Mouse (Mus musculus) kidney, postnatal 0 days (tissue): ENCODE results near the gene Mertk. TPM values are rescaled to one million over a fixed set of nuclear protein-coding genes. Genes with fewer than 3 reads are reported as not detected.

Experiments
- ATAC-seq: fragments of 200-750 bp; cut with Nextera tagmentation; replicated peaks from 2 replicates; pipeline ENCODE4 v1.8.0; 2017; ENCODE audit warnings: low read depth, moderate number of reproducible peaks, moderate TSS enrichment, moderate library complexity; ENCODE audit not compliant: low FRiP score
- DNase-seq: peaks from one replicate; pipeline ENCODE4 v3.0.0-alpha.2; 2016; ENCODE audit warnings: low spot score
- H3K27ac ChIP-seq: fragments of 300-500 bp; sonication (generic); 2 replicates; pipeline ENCODE4 v1.5.1; 2014; ENCODE audit warnings: mild to moderate bottlenecking
- H3K27me3 ChIP-seq: fragments of 300-500 bp; sonication (generic); 2 replicates; pipeline ENCODE4 v1.6.1; 2014; ENCODE audit warnings: low read length, mixed read lengths; ENCODE audit not compliant: insufficient read depth
- H3K36me3 ChIP-seq: fragments of 300-500 bp; sonication (generic); 2 replicates; pipeline ENCODE4 v1.6.1; 2014; ENCODE audit warnings: low read length, mixed read lengths; ENCODE audit not compliant: insufficient read depth
- H3K4me1 ChIP-seq: fragments of 300-500 bp; sonication (generic); replicated peaks from 2 replicates; pipeline ENCODE4 v1.6.1; 2014; ENCODE audit warnings: antibody characterized with exemption, low read length, mixed read lengths; ENCODE audit not compliant: insufficient read depth
- H3K4me2 ChIP-seq: fragments of 300-500 bp; sonication (generic); 2 replicates; pipeline ENCODE4 v1.6.1; 2014; ENCODE audit warnings: mild to moderate bottlenecking, low read length, moderate library complexity, mixed read lengths
- H3K4me3 ChIP-seq: fragments of 300-500 bp; sonication (generic); replicated peaks from 2 replicates; pipeline ENCODE4 v1.5.1; 2014; ENCODE audit warnings: low read depth, low read length
- H3K9ac ChIP-seq: fragments of 300-500 bp; sonication (generic); 2 replicates; pipeline ENCODE4 v1.6.1; 2014; ENCODE audit warnings: low read depth, low read length
- H3K9me3 ChIP-seq: fragments of 300-500 bp; sonication (generic); replicated peaks from 2 replicates; pipeline ENCODE4 v1.6.1; 2016; ENCODE audit warnings: low read length, inconsistent platforms, mixed read lengths
- CTCF ChIP-seq: IDR thresholded peaks from 2 replicates; pipeline ENCODE4 v1.5.1; 2016; ENCODE audit warnings: antibody characterized with exemption, low read depth, mild to moderate bottlenecking, moderate library complexity
- WGBS: fragments of 180-500 bp; shearing (Covaris S2); extraction: QIAGEN DNeasy Blood & Tissue Kit; methylation state at CpG from one replicate; pipeline ENCODE4 v1.1.7; 2014; 5-methylcytosine and 5-hydroxymethylcytosine counted together
- polyA plus RNA-seq: library from polyadenylated mRNA; unstranded; fragments of >200 nt; fragmentation: Nextera tagmentation; extraction: Ambion mirVana; gene quantifications from 2 replicates; pipeline ENCODE4 v1.2.1, GENCODE M21; 2015

The Mertk gene
- polyA plus RNA-seq, 1 experiment from 2014 or later: 8.9 TPM

- Histone ChIP-seq H3K4me2 (no peak overlapping the region), H3K27me3 (no peaks in the 10 kb centered on the region), H3K27ac (no peak overlapping the region), H3K4me1 (no peaks in the 10 kb centered on the region), H3K4me3 (no peak overlapping the region), H3K9me3 (no peaks in the 10 kb centered on the region), H3K9ac (no peak overlapping the region), H3K36me3 (peaks cover 19% of the 10 kb centered on the region)
- ATAC-seq: no peak
- 87% methylated on average over 4 of the region's 4 CpGs for WGBS
- DNase-seq: no peak
- no peak for TF ChIP-seq CTCF
Observed at GRCm38 (mm10) chr2:128737796-128738195, 39.0 kb downstream of the Mertk start.

DNA sequence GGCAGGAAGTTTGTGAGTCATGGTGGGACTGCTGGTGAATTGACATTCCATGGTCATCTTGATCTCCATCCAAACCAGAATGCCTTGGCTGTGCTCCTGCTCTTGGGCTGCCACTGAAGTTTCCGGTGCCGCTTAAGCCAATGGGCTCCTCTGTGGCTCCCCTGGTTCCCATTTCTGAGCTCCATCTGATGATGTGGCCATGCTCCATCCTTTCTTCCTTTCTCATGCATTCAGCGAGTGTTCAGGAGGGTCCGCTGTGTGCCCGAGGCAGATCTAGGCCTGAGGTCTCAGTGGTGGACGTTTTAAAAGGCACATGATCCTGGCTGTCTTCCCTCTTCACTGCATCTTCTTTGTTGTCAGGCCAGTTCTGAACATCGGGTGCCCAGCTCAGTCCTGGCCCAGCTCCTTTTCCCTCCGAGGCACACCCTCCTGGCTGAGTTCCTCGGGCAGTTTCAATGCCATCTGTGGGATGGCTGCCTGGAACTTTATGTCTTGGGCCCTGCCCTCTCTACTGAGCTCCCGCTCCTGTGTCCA lies 40.0 kb downstream of the Mertk start:
- Histone ChIP-seq H3K27ac (no peak overlapping the region), H3K9me3 (no peaks in the 10 kb centered on the region), H3K4me2 (no peak overlapping the region), H3K9ac (no peak overlapping the region), H3K4me1 (no peaks in the 10 kb centered on the region), H3K4me3 (no peak overlapping the region), H3K27me3 (no peaks in the 10 kb centered on the region), H3K36me3 (peaks cover 22% of the 10 kb centered on the region)
- 85% methylated on average over 10 of the region's 10 CpGs for WGBS
- TF ChIP-seq CTCF: no peak
- ATAC-seq: no peak
- DNase-seq: no peak

- 0 out of 2 replicates have a peak, but pooled peaks cover 9% of the 10 kb centered on the region for H3K36me3 ChIP-seq
- ATAC-seq (no peak), DNase-seq (no peak)
- no peak for TF ChIP-seq CTCF
- H3K4me2 ChIP-seq: no peak overlapping the region; the same call in 1 of the 2 replicates
- peaks cover 13% of the 10 kb centered on the region for H3K4me1 ChIP-seq
- WGBS: 53% methylated on average over 12 of the region's 12 CpGs
- 0 out of 2 replicates have a peak overlapping the region, but pooled peaks have one; percentile 8 for H3K9ac ChIP-seq
- H3K27ac ChIP-seq: peak overlapping the region; percentile 72
- no peaks in the 10 kb centered on the region for H3K27me3 ChIP-seq
- no peak overlapping the region for H3K4me3 ChIP-seq
- H3K9me3 ChIP-seq: no peaks in the 10 kb centered on the region
Observed at GRCm38 (mm10) chr2:128745879-128746620, 47.3 kb downstream of the Mertk start.

- Histone ChIP-seq H3K4me1 (peaks cover 13% of the 10 kb centered on the region), H3K4me2 (no peak overlapping the region), H3K27ac (peak overlapping the region; percentile 72), H3K4me3 (no peak overlapping the region), H3K9me3 (no peaks in the 10 kb centered on the region), H3K36me3 (0 out of 2 replicates have a peak, but pooled peaks cover 9% of the 10 kb centered on the region), H3K9ac (no peak overlapping the region), H3K27me3 (no peaks in the 10 kb centered on the region)
- peak; percentile 62 for DNase-seq
- no peak for ATAC-seq
- TF ChIP-seq CTCF: no peak
- 48% methylated on average over 5 of the region's 5 CpGs for WGBS
Observed at GRCm38 (mm10) chr2:128746621-128747151, 47.9 kb downstream of the Mertk start.

- no peak overlapping the region for H3K4me2 ChIP-seq
- 63% methylated on average over 8 of the region's 8 CpGs for WGBS
- H3K9me3 ChIP-seq: no peaks in the 10 kb centered on the region
- H3K36me3 ChIP-seq: 0 out of 2 replicates have a peak, but pooled peaks cover 8% of the 10 kb centered on the region
- H3K4me3 ChIP-seq: no peak overlapping the region
- no peak overlapping the region for H3K9ac ChIP-seq
- no peak for TF ChIP-seq CTCF
- DNase-seq: no peak
- no peak for ATAC-seq
- peak overlapping the region; percentile 72 for H3K27ac ChIP-seq
- H3K4me1 ChIP-seq: peaks cover 13% of the 10 kb centered on the region
- H3K27me3 ChIP-seq: no peaks in the 10 kb centered on the region
Observed at GRCm38 (mm10) chr2:128747433-128748028, 48.8 kb downstream of the Mertk start.

GRCm38 (mm10) chr2:128748171-128748570 lies 49.4 kb downstream of the Mertk start:
- peaks cover 13% of the 10 kb centered on the region for H3K4me1 ChIP-seq
- no peak overlapping the region for H3K4me3 ChIP-seq
- no peak overlapping the region for H3K4me2 ChIP-seq
- H3K27ac ChIP-seq: no peak overlapping the region
- no peak overlapping the region for H3K9ac ChIP-seq
- H3K36me3 ChIP-seq: 0 out of 2 replicates have a peak, but pooled peaks cover 8% of the 10 kb centered on the region
- WGBS: 61% methylated on average over 6 of the region's 6 CpGs
- no peak for TF ChIP-seq CTCF
- ATAC-seq (no peak), DNase-seq (no peak)
- H3K9me3 ChIP-seq: no peaks in the 10 kb centered on the region
- no peaks in the 10 kb centered on the region for H3K27me3 ChIP-seq
